Mouse (Mus musculus): ENCODE measurements around the gene Tmbim6.

GRCm38 (mm10) chr15:99408845-99409244, 16.2 kb downstream of the Tmbim6 start:
- TF ChIP-seq CTCF (IDR thresholded peaks at IDR 0.05; ENCODE audit: low read depth, low read length) (no peak), GATA1 (IDR thresholded peaks at IDR 0.05; ENCODE audit: borderline replicate concordance, low read length) (no peak), TAL1 (conservative IDR thresholded peaks at IDR 0.05; ENCODE audit: low read depth, low read length) (no peak), GATA2 (IDR thresholded peaks at IDR 0.05; ENCODE audit: borderline replicate concordance, low read depth, low read length) (no peak), POLR2AphosphoS5 (IDR thresholded peaks at IDR 0.05; ENCODE audit: insufficient replicate concordance, low read depth, low read length) (no peak)
